Mouse (Mus musculus): ENCODE measurements at regions not wholly inside any gene's neighbourhood (a gene's known extent, or its start where the extent isn't known, plus 50 kb on each side); places are given as distances from the start of the nearest gene placed in this dataset.

DNA sequence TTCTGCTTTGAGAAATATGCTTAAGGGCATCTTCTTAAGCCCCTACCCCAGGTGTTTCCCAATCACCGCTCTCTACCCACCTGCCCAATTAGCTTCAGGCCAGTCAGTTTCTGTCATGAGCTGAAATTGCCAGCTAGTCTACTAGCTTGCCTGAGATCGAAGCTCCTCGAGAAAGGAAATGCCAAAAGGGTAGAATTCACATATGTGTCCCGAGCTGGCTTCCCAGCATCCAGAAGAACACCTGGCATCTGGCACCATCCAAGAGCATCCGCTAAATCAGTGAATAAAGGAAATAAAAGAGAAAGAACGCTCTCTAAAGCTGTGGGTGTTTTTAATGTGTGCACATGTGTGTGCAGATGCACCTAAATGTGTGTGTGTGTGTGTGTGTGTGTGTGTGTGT, 1474.7 kb upstream of the Gm6569 start:
- DNase-seq (ENCODE audit: low read depth, low spot score) = no peak
- no peak for ATAC-seq
- POLR2A ChIA-PET = no interaction called here
- peaks cover under 1% of the 10 kb centered on the region for H3K27me3 ChIP-seq
- CTCF ChIA-PET = no interaction called here
- no peak for TF ChIP-seq CTCF (IDR thresholded peaks at IDR 0.05)
- in situ Hi-C loops (cut with MboI; ENCODE audit: low pct_unique_long_range_greater_than_20kb) = no loop called here

DNA sequence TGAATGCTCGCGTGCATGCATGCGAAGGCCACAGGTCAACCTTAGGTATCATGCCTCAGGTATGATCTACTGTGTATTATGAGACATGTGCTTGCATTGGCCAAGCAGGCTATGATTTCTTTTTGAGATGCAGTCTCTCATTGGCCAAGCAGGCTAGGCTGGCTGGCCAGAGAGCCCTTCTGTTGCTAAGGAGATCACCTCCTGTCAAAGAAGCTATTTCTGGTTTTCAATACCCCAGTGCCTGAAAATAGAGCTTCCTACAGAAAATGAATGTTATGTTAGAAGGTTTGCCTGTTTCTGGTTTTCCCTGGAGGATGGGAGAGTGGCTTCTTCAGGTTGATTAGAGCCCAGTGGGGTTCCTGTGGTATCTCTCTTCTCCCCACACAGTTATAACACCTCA, 1474.3 kb upstream of the Gm6569 start:
- CTCF ChIA-PET = no interaction called here
- ATAC-seq = no peak
- in situ Hi-C loops (cut with MboI; ENCODE audit: low pct_unique_long_range_greater_than_20kb) = no loop called here
- TF ChIP-seq CTCF (IDR thresholded peaks at IDR 0.05) = no peak
- POLR2A ChIA-PET = interaction anchor here (0.6 kb wide), 1 partner anchor 133 kb away, joined by 3 read pairs; no protein-coding TSS in a partner anchor
- DNase-seq (ENCODE audit: low read depth, low spot score) = no peak
- H3K27me3 ChIP-seq = peaks cover 4% of the 10 kb centered on the region

DNA sequence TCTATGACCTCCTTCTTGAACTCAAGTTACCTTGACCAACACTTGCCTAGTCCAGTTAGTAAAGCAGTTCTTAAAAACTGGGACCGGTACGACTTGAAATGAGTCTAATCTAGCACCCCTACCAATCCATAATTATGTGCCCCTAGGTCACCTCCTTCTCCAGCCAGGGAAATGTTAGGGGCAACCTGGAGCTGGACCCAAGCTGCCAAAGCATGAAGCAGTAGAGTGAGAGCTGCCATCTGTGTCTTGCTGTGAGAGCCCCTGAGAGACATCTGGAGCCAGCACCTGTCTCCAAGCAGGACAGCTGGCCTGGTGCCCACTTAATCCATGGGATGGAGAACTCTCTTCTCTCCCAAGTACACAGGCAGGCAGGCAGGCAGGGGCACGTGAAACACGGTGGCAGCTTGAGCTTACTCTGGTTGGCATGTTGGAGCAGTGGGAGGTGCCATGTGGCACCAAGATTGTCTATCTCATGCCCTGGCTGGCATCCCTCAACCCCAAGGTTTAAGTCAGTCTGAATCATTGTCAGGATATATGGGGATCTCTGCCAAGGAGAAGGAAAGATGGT, 1473.8 kb upstream of the Gm6569 start:
- TF ChIP-seq CTCF (IDR thresholded peaks at IDR 0.05) = no peak
- ATAC-seq (no peak), DNase-seq (ENCODE audit: low read depth, low spot score) (no peak)
- in situ Hi-C loops (cut with MboI; ENCODE audit: low pct_unique_long_range_greater_than_20kb) = no loop called here
- CTCF ChIA-PET = no interaction called here
- H3K27me3 ChIP-seq = peaks cover 4% of the 10 kb centered on the region
- POLR2A ChIA-PET = interaction anchor here (0.6 kb wide), 1 partner anchor 133 kb away, joined by 3 read pairs; no protein-coding TSS in a partner anchor

- ChIA-PET CTCF (no interaction called here), POLR2A (no interaction called here)
- no peak for TF ChIP-seq CTCF (IDR thresholded peaks at IDR 0.05)
- H3K27me3 ChIP-seq = no peaks in the 10 kb centered on the region
- in situ Hi-C loops (cut with MboI; ENCODE audit: low pct_unique_long_range_greater_than_20kb) = no loop called here
- no peak for ATAC-seq
- DNase-seq (ENCODE audit: low read depth, low spot score) = no peak
These were observed 1461.3 kb upstream of the Gm6569 start for GRCm38 (mm10) chr15:72373041-72373440.

GRCm38 (mm10) chr15:72377201-72377600, 1457.2 kb upstream of the Gm6569 start:
- in situ Hi-C loops (cut with MboI; ENCODE audit: low pct_unique_long_range_greater_than_20kb) = no loop called here
- no peaks in the 10 kb centered on the region for H3K27me3 ChIP-seq
- ChIA-PET POLR2A (interaction anchor here (0.6 kb wide), 1 partner anchor 11 kb away, joined by 4 read pairs; no protein-coding TSS in a partner anchor), CTCF (no interaction called here)
- no peak for TF ChIP-seq CTCF (IDR thresholded peaks at IDR 0.05)
- ATAC-seq (no peak), DNase-seq (ENCODE audit: low read depth, low spot score) (no peak)

DNA sequence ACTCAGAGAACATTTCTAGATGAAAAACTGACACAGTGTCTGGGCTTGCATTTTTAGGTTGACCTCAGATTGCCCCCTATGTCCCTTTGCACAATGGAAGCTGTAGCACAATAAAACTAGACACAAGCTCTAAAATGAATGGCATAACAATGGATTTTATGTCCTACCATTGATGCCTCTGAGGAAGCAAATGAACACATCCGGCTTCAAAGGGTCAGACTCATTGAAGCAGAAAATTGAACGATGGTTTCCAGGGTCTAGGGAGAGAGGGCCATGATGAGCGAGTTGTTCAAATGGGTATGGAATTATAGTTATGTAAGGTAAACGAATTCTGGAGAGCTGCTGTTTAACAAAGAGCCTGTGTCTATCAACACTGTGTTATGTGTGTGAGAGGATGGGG, 1455.1 kb upstream of the Gm6569 start:
- ChIA-PET POLR2A (no interaction called here), CTCF (no interaction called here)
- no peak for ATAC-seq
- TF ChIP-seq CTCF (IDR thresholded peaks at IDR 0.05) = no peak
- in situ Hi-C loops (cut with MboI; ENCODE audit: low pct_unique_long_range_greater_than_20kb) = no loop called here
- no peak for DNase-seq (ENCODE audit: low read depth, low spot score)
- no peaks in the 10 kb centered on the region for H3K27me3 ChIP-seq

DNA sequence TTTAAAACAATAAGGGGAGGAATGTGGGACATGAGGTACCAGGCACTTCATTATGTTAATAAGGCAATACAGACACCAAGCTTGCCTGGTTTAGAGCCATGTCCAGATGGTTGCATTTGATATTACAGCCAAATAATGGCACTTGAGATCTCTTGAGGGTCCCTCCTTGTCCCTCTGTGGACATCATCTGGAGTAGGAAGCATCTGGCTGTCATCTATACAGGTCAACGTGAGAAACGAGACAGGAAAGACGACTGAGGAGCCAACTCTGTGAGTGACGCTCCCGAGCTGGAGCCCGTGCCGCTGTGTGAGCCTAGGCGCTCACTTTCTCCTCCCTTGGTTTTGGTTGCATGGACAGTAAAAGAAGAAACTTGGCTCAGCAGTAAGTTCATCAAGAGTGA, 1453.2 kb upstream of the Gm6569 start:
- in situ Hi-C loops (cut with MboI; ENCODE audit: low pct_unique_long_range_greater_than_20kb) = no loop called here
- no peak for TF ChIP-seq CTCF (IDR thresholded peaks at IDR 0.05)
- H3K27me3 ChIP-seq = no peaks in the 10 kb centered on the region
- POLR2A ChIA-PET = no interaction called here
- CTCF ChIA-PET = no interaction called here
- ATAC-seq = no peak
- DNase-seq (ENCODE audit: low read depth, low spot score) = no peak

GRCm38 (mm10) chr15:72381744-72382143, 1452.6 kb upstream of the Gm6569 start:
- no peaks in the 10 kb centered on the region for H3K27me3 ChIP-seq
- DNase-seq (ENCODE audit: low read depth, low spot score) = no peak
- ChIA-PET CTCF (no interaction called here), POLR2A (no interaction called here)
- in situ Hi-C loops (cut with MboI; ENCODE audit: low pct_unique_long_range_greater_than_20kb) = no loop called here
- no peak for ATAC-seq
- TF ChIP-seq CTCF (IDR thresholded peaks at IDR 0.05) = no peak

DNA sequence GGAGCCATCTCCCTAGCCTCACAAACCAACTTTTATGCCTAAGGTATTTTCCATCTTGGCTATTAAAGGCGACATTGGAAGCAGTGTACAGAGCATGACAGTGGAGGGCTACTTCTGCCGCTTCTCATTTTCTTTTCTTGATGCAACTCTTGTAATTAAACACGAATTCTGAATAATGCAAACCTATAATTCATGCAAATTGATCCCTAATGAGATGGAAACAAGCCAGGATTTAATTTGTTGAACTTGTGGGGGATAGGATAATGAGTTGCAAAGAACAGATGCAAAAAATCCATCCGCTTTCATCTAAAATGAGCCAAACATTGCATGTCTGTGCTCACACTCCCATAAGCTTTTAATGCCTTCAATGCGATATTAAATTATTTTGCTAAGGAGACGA, 1451.8 kb upstream of the Gm6569 start:
- POLR2A ChIA-PET = no interaction called here
- H3K27me3 ChIP-seq = no peaks in the 10 kb centered on the region
- DNase-seq (ENCODE audit: low read depth, low spot score) = no peak
- no peak for TF ChIP-seq CTCF (IDR thresholded peaks at IDR 0.05)
- in situ Hi-C loops (cut with MboI; ENCODE audit: low pct_unique_long_range_greater_than_20kb) = no loop called here
- no peak for ATAC-seq
- CTCF ChIA-PET = no interaction called here

- ATAC-seq = no peak
- DNase-seq (ENCODE audit: low read depth, low spot score) = no peak
- no peaks in the 10 kb centered on the region for H3K27me3 ChIP-seq
- POLR2A ChIA-PET = no interaction called here
- CTCF ChIA-PET = no interaction called here
- TF ChIP-seq CTCF (IDR thresholded peaks at IDR 0.05) = no peak
- in situ Hi-C loops (cut with MboI; ENCODE audit: low pct_unique_long_range_greater_than_20kb) = no loop called here
These were observed 1451.3 kb upstream of the Gm6569 start for GRCm38 (mm10) chr15:72383062-72383461.

GRCm38 (mm10) chr15:72383470-72383869, 1450.9 kb upstream of the Gm6569 start:
- H3K27me3 ChIP-seq = no peaks in the 10 kb centered on the region
- ChIA-PET POLR2A (no interaction called here), CTCF (no interaction called here)
- ATAC-seq = no peak
- TF ChIP-seq CTCF (IDR thresholded peaks at IDR 0.05) = no peak
- DNase-seq (ENCODE audit: low read depth, low spot score) = no peak
- in situ Hi-C loops (cut with MboI; ENCODE audit: low pct_unique_long_range_greater_than_20kb) = no loop called here

- in situ Hi-C loops (cut with MboI; ENCODE audit: low pct_unique_long_range_greater_than_20kb) = no loop called here
- no peak for TF ChIP-seq CTCF (IDR thresholded peaks at IDR 0.05)
- no peaks in the 10 kb centered on the region for H3K27me3 ChIP-seq
- POLR2A ChIA-PET = no interaction called here
- CTCF ChIA-PET = no interaction called here
- no peak for ATAC-seq
- DNase-seq (ENCODE audit: low read depth, low spot score) = no peak
These were observed 1441.1 kb upstream of the Gm6569 start for GRCm38 (mm10) chr15:72393226-72393625.

Measured in Patski (cell line).